Mouse (Mus musculus) colon, adult 2 months (tissue): ENCODE results near the gene Spice1. TPM values are rescaled to one million over a fixed set of nuclear protein-coding genes. Genes with fewer than 3 reads are reported as not detected.

Experiments used
- polyA plus RNA-seq: library from polyadenylated mRNA; depleted of rRNA; stranded (reverse); fragments of >200 nt; gene quantifications from 2 replicates; pipeline ENCODE4 v1.2.3, GENCODE M21; 2012; rRNA removed

The Spice1 gene
- 6.9 and 7.0 TPM in 2 replicates for polyA plus RNA-seq

GRCm38 (mm10) chr16:44347071-44347901 is at the start of gene Spice1:
Gene Spice1 (plus strand): TSS chr16:44347121.

GRCm38 (mm10) chr16:44332861-44333284 is 14.0 kb upstream of the Spice1 start, which contains the start of gene Sidt1:
Gene Sidt1 (minus strand): TSS chr16:44333196.

GRCm38 (mm10) chr16:44394577-44395243 is 47.8 kb downstream of the Spice1 start, which contains the start of gene Cfap44:
Gene Cfap44 (plus strand): TSS chr16:44394796.

Other genes starting within 250 kb of the Spice1 start
- 11.2 and 11.3 TPM in 2 replicates for gene Atp6v1a, start 207.4 kb upstream of the Spice1 start, polyA plus RNA-seq
- 15.8 and 17.5 TPM in 2 replicates for gene Naa50, start 207.3 kb upstream of the Spice1 start, polyA plus RNA-seq
- gene Usf3, start 173.9 kb upstream of the Spice1 start, polyA plus RNA-seq: 13.5 and 16.1 TPM in 2 replicates
- gene Sidt1, start 13.9 kb upstream of the Spice1 start, polyA plus RNA-seq: 23.0 and 23.8 TPM in 2 replicates
- gene Cfap44, start 47.7 kb downstream of the Spice1 start, polyA plus RNA-seq: 0.07 and 0.08 TPM in 2 replicates
- gene Boc, start 211.8 kb downstream of the Spice1 start, polyA plus RNA-seq: 31.3 and 32.3 TPM in 2 replicates